Mouse (Mus musculus): Measurements from ENCODE around the gene Smagp.

GRCm38 (mm10) chr15:100683041-100683440 is 46.3 kb upstream of the Smagp start:
- TF ChIP-seq POLR2A (IDR thresholded peaks at IDR 0.05; ENCODE audit: insufficient read depth, low read depth, low read length) (no peak), CTCF (IDR thresholded peaks at IDR 0.05) (peak; percentile 83)
